Mouse (Mus musculus) testis, adult 2 months (tissue): Measurements from ENCODE around the gene Ccdc61.

Source experiments
- CTCF ChIP-seq: fragments of 200-500 bp; IDR thresholded peaks from 2 replicates; pipeline ENCODE4 v1.5.1; 2012; ENCODE audit warnings: low read depth, mild to moderate bottlenecking, inconsistent platforms, low read length, moderate library complexity; ENCODE audit not compliant: control insufficient read depth, insufficient read depth, insufficient replicate concordance
- POLR2A ChIP-seq: fragments of 200-500 bp; IDR thresholded peaks from 2 replicates; pipeline ENCODE4 v1.6.1; 2012; ENCODE audit warnings: low read depth, mild to moderate bottlenecking, inconsistent platforms, low read length, moderate library complexity; ENCODE audit not compliant: control insufficient read depth

DNA sequence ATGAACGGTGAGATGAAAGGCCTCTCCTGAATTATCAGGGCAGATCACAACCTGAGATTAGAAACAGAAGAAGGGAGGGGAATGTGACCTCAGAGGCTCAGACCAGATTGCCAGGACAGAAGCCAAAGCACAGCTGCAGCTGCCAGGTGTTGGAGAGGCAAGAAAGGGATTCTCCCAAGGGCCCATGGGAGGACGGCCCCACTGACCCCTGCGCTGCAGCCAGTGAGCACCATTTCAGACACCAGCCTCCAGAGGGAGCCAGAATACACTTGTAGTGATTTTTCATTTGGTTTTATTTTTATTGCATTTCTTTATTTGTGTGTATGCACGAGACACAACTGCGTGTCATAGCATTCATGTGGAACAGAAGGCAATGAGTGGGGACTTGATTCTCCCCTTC, 13.7 kb downstream of the Ccdc61 start:
- TF ChIP-seq POLR2A, result no peak
- TF ChIP-seq CTCF, result no peak
